Mouse (Mus musculus): ENCODE data around the gene Igsf11.

GRCm38 (mm10) chr16:38954501-38955288 lies 62.2 kb downstream of the Igsf11 start:
- no peak for TF ChIP-seq CTCF (IDR thresholded peaks at IDR 0.05; ENCODE audit: low read depth)
- TF ChIP-seq EP300 (IDR thresholded peaks at IDR 0.05; ENCODE audit: low read depth): no peak

Data from liver, embryonic 14.5 days (tissue).